In the genomic region with DNA sequence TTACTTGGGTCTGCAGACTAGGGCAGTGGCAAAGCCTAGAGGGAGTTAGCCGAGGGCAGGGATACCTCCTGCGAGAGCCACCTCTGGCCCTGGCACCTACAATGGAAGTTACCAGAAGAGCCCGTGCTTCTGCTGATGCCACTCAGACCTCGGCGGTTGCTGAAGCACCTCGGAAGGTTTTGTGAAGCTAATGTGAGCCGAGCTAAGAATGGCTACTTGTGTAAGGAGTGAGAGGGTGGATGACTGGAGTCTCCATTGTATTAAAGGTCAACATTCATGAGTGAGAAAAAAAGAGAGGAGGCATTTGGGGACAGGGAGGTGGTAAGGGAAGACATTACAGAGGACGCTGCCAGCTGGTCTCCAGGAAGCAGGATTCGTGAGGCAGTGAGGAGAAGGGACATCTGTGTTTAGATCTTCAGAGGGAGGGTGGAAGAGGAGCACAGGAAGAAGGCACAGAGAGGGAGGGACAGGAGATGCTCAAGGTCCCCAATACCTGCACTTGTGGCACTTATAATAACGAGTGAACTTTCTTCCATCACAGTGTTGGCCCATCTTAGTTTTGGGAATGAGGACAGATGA, we compare ENCODE assay signal across 26 mouse cellular contexts.
"Had no signal": no experiment of that assay in that cellular context is flagged by ENCODE, and none has a peak within 500 bp of the region (broad histone marks: within the 10 kb centered on the region; RNA-seq: fewer than 3 reads in every experiment).

No protein-coding gene starts in this region.

- H3K4me1 ChIP-seq: heart, embryonic 12.5 days; hindbrain, embryonic 12.5 days; intestine, embryonic 15.5 days; limb, embryonic 10.5 days; limb, embryonic 12.5 days; liver, embryonic 13.5 days had no signal

- H3K9ac ChIP-seq: heart, embryonic 12.5 days; hindbrain, embryonic 12.5 days; hindbrain, embryonic 14.5 days; intestine, embryonic 15.5 days; limb, embryonic 12.5 days; liver, embryonic 13.5 days had no signal

- H3K36me3 ChIP-seq: heart, embryonic 12.5 days; hindbrain, embryonic 10.5 days; hindbrain, embryonic 12.5 days; intestine, embryonic 15.5 days; limb, embryonic 10.5 days; limb, embryonic 12.5 days; liver, embryonic 13.5 days had no signal

- H3K27me3 ChIP-seq: hindbrain, embryonic 12.5 days; intestine, embryonic 15.5 days; liver, embryonic 13.5 days had no signal

- H3K27ac ChIP-seq: gastrocnemius, adult 2 months; heart, adult 2 months; hindbrain, embryonic 10.5 days; hindbrain, embryonic 12.5 days; hindbrain, embryonic 14.5 days; intestine, embryonic 15.5 days; layer of hippocampus, adult 2 months; left cerebral cortex, adult 2 months; limb, embryonic 10.5 days; limb, embryonic 12.5 days; liver, embryonic 13.5 days had no signal

- H3K4me2 ChIP-seq: heart, embryonic 12.5 days; hindbrain, embryonic 12.5 days; hindbrain, embryonic 14.5 days; intestine, embryonic 15.5 days; limb, embryonic 12.5 days; liver, embryonic 11.5 days; liver, embryonic 13.5 days had no signal

- H3K4me3 ChIP-seq: gastrocnemius, adult 2 months; heart, adult 2 months; heart, embryonic 12.5 days; hindbrain, embryonic 10.5 days; hindbrain, embryonic 12.5 days; intestine, embryonic 15.5 days; layer of hippocampus, adult 2 months; left cerebral cortex, adult 2 months; limb, embryonic 10.5 days; limb, embryonic 12.5 days; liver, embryonic 13.5 days had no signal

- H3K9me3 ChIP-seq: hindbrain, embryonic 10.5 days; hindbrain, embryonic 12.5 days; intestine, embryonic 15.5 days; limb, embryonic 10.5 days; limb, embryonic 12.5 days; liver, embryonic 13.5 days had no signal

- ATAC-seq: hindbrain, embryonic 16.5 days; inflammation-experienced regulatory T-cells, adult 6 months; intestine, embryonic 15.5 days; intestine, postnatal 0 days had no signal

- DNase-seq: gastrocnemius, adult 2 months; gastrocnemius, postnatal 10 days; gastrocnemius, postnatal 25 days; heart, adult 2 months; heart, postnatal 10 days; heart, postnatal 4 days; kidney, adult 18-20 months; kidney, adult 8-10 months; kidney, postnatal 10 days; kidney, postnatal 25 days; kidney, postnatal 4 days; liver; liver, embryonic 13.5 days had no signal
